Mouse (Mus musculus) lung, postnatal 0 days (tissue): Measurements from ENCODE around the gene Gm10181.

Source experiments
- CTCF ChIP-seq: IDR thresholded peaks from 2 replicates; pipeline ENCODE4 v1.5.1; 2016; ENCODE audit warnings: antibody characterized with exemption, mild to moderate bottlenecking
- EP300 ChIP-seq: IDR thresholded peaks from 2 replicates; pipeline ENCODE4 v1.6.1; 2016; ENCODE audit warnings: antibody characterized with exemption, mild to moderate bottlenecking, control low read depth

- TF ChIP-seq CTCF, result no peak
- TF ChIP-seq EP300, result no peak
Measured at GRCm38 (mm10) chr9:25102881-25103280, 13.7 kb downstream of the Gm10181 start.
